Mouse (Mus musculus): Measurements from ENCODE around the gene Ccdc182.

DNA sequence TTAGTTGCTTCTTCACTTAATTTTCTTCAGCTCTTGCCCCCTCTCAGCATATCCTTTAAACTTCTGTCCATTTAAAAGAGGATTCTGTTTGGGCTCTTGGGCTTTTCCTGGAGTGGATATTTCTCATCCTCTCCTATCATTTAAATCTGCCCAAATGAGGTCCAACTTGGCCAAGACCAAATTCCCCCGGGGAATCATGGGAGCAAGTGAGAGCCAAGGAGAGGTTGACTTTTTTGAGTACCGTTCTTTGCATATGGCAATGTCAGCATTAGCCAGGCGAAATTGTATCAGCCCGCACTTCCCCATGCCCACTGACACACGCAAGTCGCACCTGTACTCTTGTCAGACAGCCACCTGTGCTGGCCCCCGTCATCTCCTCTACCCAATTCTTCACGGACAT lies 37.9 kb downstream of the Ccdc182 start:
- TF ChIP-seq POLR2A (IDR thresholded peaks at IDR 0.05; ENCODE audit: extremely low read depth, insufficient read depth, low read length), result no peak
- no peak for TF ChIP-seq CTCF (IDR thresholded peaks at IDR 0.05; ENCODE audit: extremely low read depth, insufficient read depth, low read length)

All from cortical plate, adult 2 months (tissue).